Mouse (Mus musculus): ENCODE results near the gene Bsg. TPM values are rescaled to one million over a fixed set of nuclear protein-coding genes. Genes with fewer than 3 reads are reported as not detected.
A peak's percentile ranks its signal among the peaks of the same experiment; 100 is the strongest.
"Not testable (repeated sequence)": the region's sequence is repeated elsewhere in the genome, so short reads cannot be mapped to it uniquely, and the experiment has no call there.

Bsg gene
- total RNA-seq, 1 experiment from 2014 or later: 235 TPM

DNA sequence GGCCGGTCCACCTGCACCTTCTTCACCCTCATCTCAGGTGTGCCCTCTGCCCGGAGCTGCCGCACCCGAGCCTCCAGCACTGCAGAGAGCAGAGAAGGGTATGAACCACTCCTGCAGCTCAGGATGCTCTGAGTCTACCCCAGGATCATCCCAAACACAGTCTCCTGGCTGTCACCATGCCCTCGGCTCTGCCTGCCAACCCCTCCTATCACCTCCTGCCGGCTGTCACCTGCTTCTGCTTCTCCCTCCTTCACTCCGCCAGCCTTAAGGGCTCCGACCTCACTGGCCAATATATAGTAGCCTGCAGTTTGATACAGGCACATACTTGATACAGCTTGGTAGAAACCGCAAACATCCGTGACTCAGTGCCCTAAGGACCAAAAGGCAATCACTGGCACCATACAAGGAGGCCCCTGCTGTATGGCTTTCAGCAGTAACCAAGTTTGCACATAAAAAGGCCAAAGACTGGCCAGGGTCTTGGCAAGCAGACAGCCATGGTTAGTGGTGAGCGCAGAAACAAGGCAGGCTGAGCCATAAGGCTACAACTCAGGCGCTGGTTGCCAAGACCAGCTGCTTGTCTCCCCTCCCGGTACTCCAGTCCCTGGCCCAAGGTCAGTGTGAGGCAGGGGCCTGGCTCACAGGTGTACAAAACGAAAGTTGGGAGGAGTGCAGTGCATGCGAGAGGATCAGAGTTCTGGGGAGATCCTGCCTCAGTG is 39.5 kb downstream of the Bsg start:
- no peak for ATAC-seq (replicated peaks in 1 of 2; ENCODE audit: insufficient read depth in 1 of 2, low FRiP score in 2 of 2, low TSS enrichment in 1 of 2, low read depth in 1 of 2, poor library complexity in 2 of 2, severe bottlenecking in 2 of 2)

DNA sequence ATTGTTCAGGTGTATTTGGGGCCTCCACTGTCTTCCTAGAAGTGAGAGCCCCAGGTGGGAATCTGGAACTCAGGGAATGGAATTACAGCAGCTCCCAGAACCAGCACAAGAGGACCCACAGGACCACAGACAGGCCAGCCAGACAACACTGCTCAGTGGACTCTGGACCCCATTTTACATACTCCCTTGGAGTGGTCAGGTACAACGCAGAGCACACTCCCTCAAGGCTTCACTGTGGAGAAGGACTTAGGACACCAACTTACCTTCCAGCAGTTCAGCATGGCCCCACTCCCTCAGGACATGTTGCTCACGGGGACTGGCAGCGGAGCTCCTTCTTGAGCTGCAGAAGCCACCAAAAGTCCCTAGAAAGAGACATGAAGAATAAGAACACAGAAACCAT is 41.1 kb downstream of the Bsg start:
- no peak for ATAC-seq (replicated peaks in 1 of 2; ENCODE audit: insufficient read depth in 1 of 2, low FRiP score in 2 of 2, low TSS enrichment in 1 of 2, low read depth in 1 of 2, poor library complexity in 2 of 2, severe bottlenecking in 2 of 2)

- ATAC-seq (replicated peaks in 1 of 2; ENCODE audit: insufficient read depth in 1 of 2, low FRiP score in 2 of 2, low TSS enrichment in 1 of 2, low read depth in 1 of 2, poor library complexity in 2 of 2, severe bottlenecking in 2 of 2): peak; percentile 96
Measured at GRCm38 (mm10) chr10:79745898-79746773, 41.8 kb downstream of the Bsg start, which contains the start of gene Polrmt. Gene Polrmt, minus strand, starts transcription at chr10:79746581.

GRCm38 (mm10) chr10:79746774-79747151 is 42.5 kb downstream of the Bsg start:
- ATAC-seq (replicated peaks in 1 of 2; ENCODE audit: insufficient read depth in 1 of 2, low FRiP score in 2 of 2, low TSS enrichment in 1 of 2, low read depth in 1 of 2, poor library complexity in 2 of 2, severe bottlenecking in 2 of 2): peak in 1 of 2 experiments; percentile 30; a peak in 1 of 4 replicates

GRCm38 (mm10) chr10:79748496-79748895 is 44.2 kb downstream of the Bsg start:
- no peak for ATAC-seq (replicated peaks in 1 of 2; ENCODE audit: insufficient read depth in 1 of 2, low FRiP score in 2 of 2, low TSS enrichment in 1 of 2, low read depth in 1 of 2, poor library complexity in 2 of 2, severe bottlenecking in 2 of 2)

DNA sequence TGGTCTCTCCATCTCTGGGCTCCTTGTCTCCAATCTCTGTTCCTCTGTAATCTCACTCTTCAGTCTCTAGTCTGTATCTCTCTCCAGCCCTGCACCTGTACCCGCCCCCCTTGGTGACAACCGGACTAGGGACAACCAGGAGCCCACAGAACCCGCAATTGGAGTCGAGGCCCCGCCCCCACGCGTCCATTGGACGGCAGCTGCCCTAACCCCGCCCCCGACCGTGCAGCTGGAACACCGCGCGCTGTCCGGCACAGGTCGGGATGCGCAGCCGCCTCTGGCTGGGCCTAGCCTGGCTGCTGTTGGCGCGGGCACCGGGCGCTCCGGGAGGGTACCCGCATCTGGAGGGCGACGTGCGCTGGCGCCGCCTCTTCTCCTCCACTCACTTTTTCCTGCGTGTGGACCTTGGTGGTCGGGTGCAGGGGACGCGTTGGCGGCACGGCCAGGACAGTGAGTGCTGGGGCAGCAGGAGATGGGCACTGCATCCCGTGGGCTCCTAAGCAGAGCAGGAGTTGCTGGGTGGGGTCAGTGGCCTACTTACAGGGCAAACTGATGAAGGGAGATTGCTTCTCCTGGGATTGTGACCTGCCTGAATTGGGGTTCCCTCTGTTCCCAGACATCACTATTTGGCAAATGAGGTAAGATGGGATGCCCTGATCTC is 50.7 kb downstream of the Bsg start, which contains the start of gene Fgf22:
Fgf22 (plus strand) TSS at position 221 of the 661 bp plus-strand sequence.
- ATAC-seq (replicated peaks in 1 of 2; ENCODE audit: insufficient read depth in 1 of 2, low FRiP score in 2 of 2, low TSS enrichment in 1 of 2, low read depth in 1 of 2, poor library complexity in 2 of 2, severe bottlenecking in 2 of 2): peak; percentile 17 to 64

DNA sequence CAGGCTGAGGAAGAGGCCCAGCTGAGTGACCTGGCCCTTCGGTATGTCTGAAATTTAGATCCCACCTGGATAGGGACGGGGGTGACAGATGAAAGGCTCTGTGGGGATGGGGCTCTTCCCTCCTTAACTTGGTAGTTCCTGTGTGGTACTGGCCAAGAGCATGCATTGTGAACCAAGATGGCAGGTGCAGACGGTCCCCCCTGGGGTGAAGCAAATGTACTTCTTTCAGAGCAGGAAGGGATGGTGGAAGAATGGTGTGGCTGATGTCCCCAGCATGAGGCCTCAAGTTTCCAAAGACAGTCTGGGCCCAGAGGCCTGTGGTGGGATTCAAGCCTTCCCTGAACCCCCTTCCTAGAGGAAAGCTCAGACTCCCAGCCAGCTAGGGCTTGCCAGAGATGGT is 51.6 kb downstream of the Bsg start:
- no peak for ATAC-seq (replicated peaks in 1 of 2; ENCODE audit: insufficient read depth in 1 of 2, low FRiP score in 2 of 2, low TSS enrichment in 1 of 2, low read depth in 1 of 2, poor library complexity in 2 of 2, severe bottlenecking in 2 of 2)

DNA sequence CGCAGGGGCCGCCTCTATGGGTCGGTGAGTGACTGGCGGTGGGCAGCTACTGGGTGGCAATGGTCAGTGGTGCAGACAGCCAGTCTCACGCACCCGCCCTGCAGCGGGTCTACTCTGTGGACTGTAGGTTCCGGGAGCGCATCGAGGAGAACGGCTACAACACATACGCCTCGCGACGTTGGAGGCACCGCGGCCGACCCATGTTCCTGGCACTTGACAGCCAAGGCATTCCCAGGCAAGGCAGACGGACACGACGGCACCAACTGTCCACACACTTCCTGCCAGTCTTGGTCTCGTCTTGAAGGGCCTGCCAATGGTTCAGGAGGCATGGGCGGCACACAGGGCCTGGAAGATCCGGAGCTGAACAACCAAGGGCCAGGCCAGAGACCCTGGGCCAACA is 52.4 kb downstream of the Bsg start:
- ATAC-seq (replicated peaks in 1 of 2; ENCODE audit: insufficient read depth in 1 of 2, low FRiP score in 2 of 2, low TSS enrichment in 1 of 2, low read depth in 1 of 2, poor library complexity in 2 of 2, severe bottlenecking in 2 of 2): no peak

- not testable (repeated sequence) for ATAC-seq (replicated peaks in 1 of 2; ENCODE audit: insufficient read depth in 1 of 2, low FRiP score in 2 of 2, low TSS enrichment in 1 of 2, low read depth in 1 of 2, poor library complexity in 2 of 2, severe bottlenecking in 2 of 2)
Measured at GRCm38 (mm10) chr10:79759675-79760074, 55.4 kb downstream of the Bsg start.

DNA sequence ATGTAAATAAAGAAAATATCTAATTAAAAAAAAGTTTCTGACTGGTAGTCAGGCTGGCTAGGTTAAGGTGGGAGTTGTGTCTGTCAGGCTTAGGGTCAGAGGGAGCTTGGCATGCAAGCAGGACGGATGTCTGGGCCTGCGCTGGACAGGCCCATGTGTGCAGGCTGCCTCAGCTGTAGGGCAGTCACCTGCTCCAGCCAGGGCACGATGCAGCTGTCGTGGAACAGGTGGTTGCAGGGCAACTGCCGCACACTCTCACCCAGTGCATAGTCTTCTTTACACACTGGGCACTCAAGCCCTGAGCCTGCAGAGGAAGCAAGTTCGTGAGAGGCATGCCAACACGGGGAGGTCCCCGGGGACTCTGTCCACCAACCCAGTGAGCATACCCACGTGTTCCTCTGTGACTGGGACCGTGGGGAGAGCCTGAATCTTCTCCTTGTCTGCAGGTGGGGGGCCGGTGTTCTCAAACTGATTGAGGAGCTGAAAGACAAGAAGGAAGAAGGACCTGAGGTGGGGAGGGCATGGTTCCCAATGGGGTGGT is 56.4 kb downstream of the Bsg start:
- ATAC-seq (replicated peaks in 1 of 2; ENCODE audit: insufficient read depth in 1 of 2, low FRiP score in 2 of 2, low TSS enrichment in 1 of 2, low read depth in 1 of 2, poor library complexity in 2 of 2, severe bottlenecking in 2 of 2): no peak

Other genes starting within 250 kb of the Bsg start
- not detected in 2 replicates for gene Vmn2r83, start 235.8 kb upstream of the Bsg start, total RNA-seq (2017)
- 7.4 and 11.1 TPM in 2 replicates for gene Plpp2, start 170.7 kb upstream of the Bsg start, total RNA-seq (2017)
- gene Mier2, start 149.3 kb upstream of the Bsg start, total RNA-seq (2017): 17.9 and 18.5 TPM in 2 replicates
- not detected in 2 replicates for gene Theg, start 117.2 kb upstream of the Bsg start, total RNA-seq (2017)
- 0.10 TPM in 1 of 2 replicates, not detected in the other for gene C2cd4c, start 90.5 kb upstream of the Bsg start, total RNA-seq (2017)
- not detected in 2 replicates for gene Shc2, start 66.6 kb upstream of the Bsg start, total RNA-seq (2017)
- gene Odf3l2, start 58.8 kb upstream of the Bsg start, total RNA-seq (2017): not detected in 2 replicates
- gene Madcam1, start 39.9 kb upstream of the Bsg start, total RNA-seq (2017): not detected in 2 replicates
- 0.50 and 7.2 TPM in 2 replicates for gene Tpgs1, start 35.1 kb upstream of the Bsg start, total RNA-seq (2017)
- 64.2 and 65.0 TPM in 2 replicates for gene Cdc34, start 22.3 kb upstream of the Bsg start, total RNA-seq (2017)
- gene Gzmm, start 15.5 kb upstream of the Bsg start, total RNA-seq (2017): 0.94 TPM in 1 of 2 replicates, not detected in the other
- 0.44 TPM in 1 of 2 replicates, not detected in the other for gene Hcn2, start 12.1 kb downstream of the Bsg start, total RNA-seq (2017)
- 10.9 and 12.1 TPM in 2 replicates for gene Polrmt, start 42.1 kb downstream of the Bsg start, total RNA-seq (2017)
- not detected in 2 replicates for gene Fgf22, start 50.6 kb downstream of the Bsg start, total RNA-seq (2017)
- gene Rnf126, start 62.5 kb downstream of the Bsg start, total RNA-seq (2017): 16.1 and 21.7 TPM in 2 replicates
- gene Fstl3, start 72.8 kb downstream of the Bsg start, total RNA-seq (2017): 0.99 and 1.6 TPM in 2 replicates
- gene Prss57, start 86.5 kb downstream of the Bsg start, total RNA-seq (2017): 10.0 and 18.4 TPM in 2 replicates
- 8.8 and 12.4 TPM in 2 replicates for gene Palm, start 89.1 kb downstream of the Bsg start, total RNA-seq (2017)
- gene Misp, start 116.5 kb downstream of the Bsg start, total RNA-seq (2017): 0.13 TPM in 1 of 2 replicates, not detected in the other
- gene Ptbp1, start 149.9 kb downstream of the Bsg start, total RNA-seq (2017): 165 and 178 TPM in 2 replicates
- 25.6 and 141 TPM in 2 replicates for gene Prtn3, start 170.0 kb downstream of the Bsg start, total RNA-seq (2017)
- 67.8 and 93.7 TPM in 2 replicates for gene Plppr3, start 170.1 kb downstream of the Bsg start, total RNA-seq (2017)
- 41.4 and 147 TPM in 2 replicates for gene Elane, start 181.8 kb downstream of the Bsg start, total RNA-seq (2017)
- gene Cfd, start 186.4 kb downstream of the Bsg start, total RNA-seq (2017): not detected in 2 replicates
- 26.8 and 34.2 TPM in 2 replicates for gene Med16, start 204.4 kb downstream of the Bsg start, total RNA-seq (2017)
- gene Gm26602, start 206.4 kb downstream of the Bsg start, total RNA-seq (2017): not detected in 2 replicates
- gene Kiss1r, start 212.5 kb downstream of the Bsg start, total RNA-seq (2017): 0.10 and 0.19 TPM in 2 replicates
- gene R3hdm4, start 216.7 kb downstream of the Bsg start, total RNA-seq (2017): 56.9 and 83.5 TPM in 2 replicates
- 7.6 and 10.1 TPM in 2 replicates for gene Arid3a, start 222.6 kb downstream of the Bsg start, total RNA-seq (2017)